Mouse (Mus musculus): ENCODE data around the gene Fam83c.
A peak's percentile ranks its signal among the peaks of the same experiment; 100 is the strongest.
"Not testable (repeated sequence)": the region's sequence is repeated elsewhere in the genome, so short reads cannot be mapped to it uniquely, and the experiment has no call there.

Fam83c gene

DNA sequence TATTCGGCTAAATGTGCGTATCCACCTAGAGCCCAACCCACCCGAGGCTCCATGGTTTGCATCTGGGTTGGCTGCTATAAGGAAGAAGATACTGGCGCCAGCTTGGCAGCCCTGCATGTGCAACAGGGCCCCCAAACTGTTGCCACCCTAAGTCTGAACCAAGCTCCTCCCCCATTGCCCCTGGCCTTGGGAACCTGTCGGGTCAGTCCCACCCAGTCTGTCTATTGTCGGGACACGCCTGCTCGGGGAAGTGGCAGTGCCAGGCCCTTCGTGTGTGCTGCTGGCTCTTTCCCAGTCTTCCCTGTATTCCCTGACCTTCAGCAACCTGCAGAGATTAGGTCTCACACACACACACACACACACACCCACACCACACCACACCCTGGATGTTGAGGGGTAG, at the start of gene Fam83c:
Fam83c (minus strand) TSS at position 123 of the 400 bp plus-strand sequence.
- DNase-seq (ENCODE audit: low spot score in 2 of 2): no peak

DNA sequence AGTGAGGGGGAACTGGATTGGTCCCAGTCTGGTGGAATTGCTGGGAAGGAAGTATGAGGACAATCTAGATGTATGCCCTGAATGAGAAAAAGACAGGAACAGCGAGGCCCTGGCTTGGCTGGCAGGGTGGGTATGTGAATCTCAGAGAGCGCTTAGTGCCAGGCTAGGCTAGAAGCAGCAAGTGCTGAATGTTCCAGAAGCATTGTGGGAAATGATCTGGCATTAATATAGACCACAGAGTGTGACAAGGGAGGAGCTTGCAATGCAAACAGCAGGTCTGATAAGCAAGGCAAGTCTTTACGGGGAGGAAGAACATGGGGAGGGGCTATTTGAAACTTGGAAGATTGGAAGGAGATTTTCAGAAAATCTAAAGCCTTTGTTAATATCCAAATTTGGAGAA, 47.4 kb upstream of the Fam83c start:
- no peak for DNase-seq (ENCODE audit: low spot score in 2 of 2)

DNA sequence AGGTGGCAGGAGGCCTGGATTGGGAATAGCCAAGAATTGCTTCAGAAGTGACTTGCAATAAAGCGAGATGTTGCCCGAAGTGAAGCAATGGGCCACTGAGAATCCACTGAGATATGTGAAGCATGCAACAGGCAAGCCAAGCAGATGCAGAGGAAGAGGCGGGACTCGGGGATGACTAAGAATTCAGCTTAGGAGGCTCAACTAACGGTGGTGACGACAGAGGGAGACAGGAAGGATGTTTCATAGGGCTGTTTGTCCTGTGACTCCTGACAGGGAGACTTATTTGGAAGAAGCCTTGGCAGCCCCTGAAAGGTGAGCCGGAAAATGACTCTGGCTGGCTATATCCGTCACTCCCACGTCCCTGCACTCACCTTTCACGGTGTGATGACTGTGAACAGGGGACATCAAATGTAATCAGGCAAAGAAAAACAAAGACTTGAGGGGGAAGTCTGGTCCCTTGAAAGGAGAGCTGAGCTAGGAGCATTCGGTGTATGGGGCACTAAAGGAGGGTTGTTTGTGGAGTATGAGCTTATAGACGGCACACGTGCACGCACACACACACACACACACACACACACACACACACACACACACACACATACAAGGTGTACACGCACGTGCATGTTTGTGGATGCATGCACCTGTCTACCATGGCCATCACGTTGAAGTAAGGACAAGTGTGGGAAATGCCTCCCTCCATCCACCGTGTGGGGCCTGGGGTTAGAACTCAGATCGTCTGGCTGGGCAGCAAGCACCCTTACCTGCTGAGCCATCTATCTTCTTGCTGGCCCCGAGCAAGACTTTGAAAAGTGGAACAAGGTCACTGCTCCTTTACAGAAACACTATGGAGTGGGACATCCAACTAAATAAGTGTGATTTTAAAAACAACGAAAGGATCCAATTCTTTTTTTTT, 44.6 kb upstream of the Fam83c start:
- DNase-seq (ENCODE audit: low spot score in 2 of 2): no peak

DNA sequence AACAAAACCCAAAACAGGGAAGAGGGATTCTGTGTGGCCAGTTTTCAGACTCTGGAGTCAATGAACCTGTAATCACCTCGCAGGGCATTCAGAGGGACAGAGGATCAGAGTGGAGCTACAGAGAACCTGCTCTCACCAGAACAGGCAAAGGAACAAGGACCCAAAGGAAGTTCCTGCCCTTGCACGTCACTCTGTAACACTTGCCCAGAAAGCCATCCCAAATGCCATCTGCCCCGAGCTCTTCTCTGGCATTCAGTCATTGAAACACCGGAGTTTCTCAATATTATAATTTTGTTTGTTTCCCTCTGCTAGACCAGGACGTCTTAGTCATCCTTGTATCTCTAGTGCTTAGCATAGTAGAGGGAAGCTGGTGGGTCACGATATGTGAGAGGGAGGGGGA, 39.0 kb upstream of the Fam83c start:
- no peak for DNase-seq (ENCODE audit: low spot score in 2 of 2)

DNA sequence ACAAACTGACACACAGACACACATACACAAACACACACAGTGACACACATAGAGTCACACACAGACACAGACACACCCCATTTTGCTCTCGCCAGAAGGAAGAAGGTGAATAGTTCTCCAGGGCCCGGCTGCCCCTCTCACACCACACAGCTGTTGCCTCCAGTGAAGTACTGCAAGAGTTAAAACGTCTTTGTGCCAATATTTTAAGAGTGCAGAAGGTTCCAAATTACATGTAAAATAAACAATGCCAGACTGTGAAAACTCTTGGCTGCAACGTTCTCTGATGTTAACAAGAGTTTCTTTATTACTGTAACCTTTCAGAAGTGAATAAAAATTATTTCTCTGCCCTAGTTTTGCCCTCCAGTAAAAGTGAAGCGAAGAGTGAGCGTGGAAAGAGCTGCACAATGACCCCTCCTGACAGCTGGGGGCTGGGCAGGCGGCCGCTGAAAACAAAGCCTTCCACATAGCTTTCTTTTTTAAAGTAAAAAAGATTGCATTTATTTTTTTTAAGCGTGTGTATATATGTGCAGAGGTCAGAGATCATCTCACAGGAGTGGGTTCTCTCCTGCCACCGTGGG, 38.4 kb upstream of the Fam83c start:
- no peak for DNase-seq (ENCODE audit: low spot score in 2 of 2)

DNA sequence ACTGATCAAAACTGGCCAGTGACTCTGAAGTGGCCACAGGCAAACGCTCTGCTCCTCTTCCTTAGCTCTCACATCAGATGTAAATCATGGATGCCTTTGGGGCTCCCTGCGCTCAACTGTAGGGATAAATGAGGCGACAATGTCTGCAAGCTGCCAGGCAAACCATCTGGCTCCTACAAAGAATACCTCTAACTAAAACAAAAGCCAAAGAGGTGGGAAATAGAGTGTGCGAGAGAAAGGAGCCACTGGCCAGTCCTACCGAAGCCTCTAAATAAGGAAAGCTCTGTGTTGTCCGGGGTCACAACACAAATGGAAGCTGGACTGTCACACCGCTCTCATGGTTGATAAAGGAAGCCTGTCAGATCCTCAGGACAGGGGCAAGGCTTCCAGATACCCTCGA, 37.8 kb upstream of the Fam83c start:
- no peak for DNase-seq (ENCODE audit: low spot score in 2 of 2)

DNA sequence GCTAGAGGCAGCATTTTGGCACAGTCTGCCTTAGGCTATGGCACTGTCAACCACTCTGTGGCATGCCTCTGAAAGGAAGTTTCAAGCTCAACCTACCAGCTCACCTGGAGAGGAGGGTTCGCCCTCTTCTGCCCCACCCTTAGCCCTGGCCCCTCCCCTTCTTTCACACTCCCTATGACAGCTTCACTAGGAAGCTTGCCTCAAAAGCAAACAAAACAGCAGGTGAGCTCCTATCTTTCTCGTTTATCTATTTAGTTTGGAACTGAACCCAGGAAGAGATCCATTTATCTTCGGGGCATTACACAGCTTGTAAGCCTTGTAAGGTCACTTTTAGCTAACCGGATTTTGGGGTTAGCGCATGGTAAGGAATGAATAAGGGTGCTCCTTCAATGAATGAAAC, 35.1 kb upstream of the Fam83c start:
- no peak for DNase-seq (ENCODE audit: low spot score in 2 of 2)

DNA sequence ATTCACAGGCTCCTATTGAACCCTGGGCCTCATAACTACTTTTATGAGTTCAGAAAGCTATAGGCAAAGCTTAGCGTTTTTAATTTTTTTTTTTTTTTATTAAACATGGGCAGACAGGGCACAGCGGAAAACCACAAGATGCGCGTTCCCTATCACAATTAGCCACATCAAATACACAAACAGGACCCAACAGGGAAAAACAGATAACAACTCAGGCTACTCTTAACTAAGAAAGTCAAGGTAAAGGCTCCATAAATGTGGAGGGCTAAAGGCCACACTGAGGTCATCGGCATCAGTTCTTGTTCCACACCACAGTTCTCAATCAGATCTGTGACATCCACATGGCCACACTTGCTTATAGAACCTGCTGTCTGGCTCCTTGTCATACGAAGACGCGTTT, 33.7 kb upstream of the Fam83c start:
- DNase-seq (ENCODE audit: low spot score in 2 of 2): no peak

DNA sequence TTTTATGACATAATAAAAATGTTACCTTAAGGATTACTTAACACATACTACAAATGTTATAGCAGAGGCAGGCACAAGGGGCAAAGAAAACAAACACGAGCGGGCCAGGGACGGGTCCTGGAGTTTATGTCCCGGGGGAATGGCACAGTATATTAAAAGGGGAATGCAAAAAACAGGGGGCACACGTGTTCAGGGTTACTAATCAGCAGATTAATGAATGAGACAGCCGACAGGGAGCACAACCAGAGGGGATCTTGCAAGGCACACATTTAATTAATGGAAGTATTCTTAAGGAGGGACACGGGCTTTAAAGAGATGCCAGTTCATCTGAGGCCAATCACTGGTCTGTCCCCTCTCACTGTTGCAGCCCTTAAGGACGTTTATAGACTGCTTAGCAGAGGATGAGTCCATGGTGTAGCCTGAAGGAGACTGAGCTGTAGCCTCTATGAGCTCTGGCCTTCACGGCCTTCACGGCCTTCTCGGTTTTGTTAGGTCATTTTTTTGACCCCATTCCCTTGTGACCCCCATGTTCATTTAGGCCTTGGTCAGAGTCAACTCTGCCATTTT, 28.7 kb upstream of the Fam83c start:
- no peak for DNase-seq (ENCODE audit: low spot score in 2 of 2)

DNA sequence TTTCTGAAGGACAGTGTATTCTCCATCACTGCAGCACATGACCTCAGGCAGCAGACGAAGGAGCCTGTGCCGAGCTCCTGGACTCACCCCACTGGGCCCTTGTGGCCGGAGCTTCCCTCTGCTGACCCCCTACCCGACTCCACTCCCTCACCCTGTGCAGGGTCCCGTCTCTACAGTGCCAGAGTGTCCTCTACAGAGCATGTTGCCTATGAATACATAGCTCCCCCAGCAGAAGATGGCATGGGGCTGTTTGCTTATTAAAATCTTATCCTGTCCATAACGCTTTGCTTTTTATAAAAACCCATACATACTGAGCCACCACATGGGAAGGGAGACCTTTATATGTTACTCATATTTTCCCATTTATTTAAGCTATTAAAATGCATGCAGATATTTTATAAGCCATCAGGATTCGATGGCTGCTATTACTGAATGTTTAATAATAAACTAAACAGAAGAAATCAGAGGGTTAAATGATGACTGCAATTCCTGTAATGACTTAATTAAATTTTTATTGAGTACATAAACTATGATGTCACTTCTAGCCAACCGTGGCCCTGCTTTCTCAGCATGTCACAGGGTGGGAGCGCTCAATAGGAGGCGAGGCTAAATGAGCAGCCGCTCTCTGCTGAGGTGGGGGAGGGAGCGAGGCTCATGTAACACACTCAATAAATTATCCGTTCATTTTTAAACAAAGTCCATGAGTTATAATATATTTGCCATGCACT, 28.1 kb upstream of the Fam83c start:
- peak in 1 of 2 experiments; percentile 18 for DNase-seq (ENCODE audit: low spot score in 2 of 2)

DNA sequence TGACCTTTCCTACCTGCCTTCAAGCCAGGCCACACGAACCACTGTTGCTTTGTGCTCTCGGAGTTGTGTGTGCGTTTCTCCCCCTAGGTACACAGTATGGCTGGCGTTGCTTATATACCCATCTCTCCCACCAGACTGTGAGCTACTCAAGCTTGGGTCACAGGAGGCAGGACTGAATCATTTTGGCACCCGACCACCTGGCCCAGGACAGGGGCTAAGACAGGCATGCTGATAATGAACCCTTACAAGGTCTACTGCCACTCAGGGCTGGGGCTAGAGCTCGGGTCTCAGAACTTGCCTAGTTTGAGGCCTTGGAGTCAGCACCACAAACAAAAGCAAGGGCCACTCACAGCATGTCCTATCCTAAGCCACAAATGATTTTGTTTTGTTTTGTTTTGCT, 26.9 kb upstream of the Fam83c start:
- no peak for DNase-seq (ENCODE audit: low spot score in 2 of 2)

DNA sequence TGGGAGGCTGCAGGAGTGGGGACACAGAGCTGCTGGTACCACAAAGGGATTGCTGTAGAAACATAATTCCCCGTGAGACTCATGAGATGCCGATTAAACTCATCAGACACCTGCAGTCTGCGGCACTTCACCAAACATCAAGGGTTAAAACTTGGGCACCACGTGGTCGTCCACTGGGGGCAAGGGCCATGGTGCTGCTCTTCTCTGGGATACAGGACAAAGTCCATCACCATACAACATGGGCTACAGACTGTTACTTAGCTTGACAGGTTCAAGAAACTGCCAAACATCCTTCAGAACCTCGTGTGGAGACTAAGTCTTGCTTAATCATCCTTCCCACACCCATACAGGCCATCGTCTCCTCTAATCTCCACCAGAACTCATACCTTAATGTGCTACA, 25.4 kb upstream of the Fam83c start:
- DNase-seq (ENCODE audit: low spot score in 2 of 2): no peak

DNA sequence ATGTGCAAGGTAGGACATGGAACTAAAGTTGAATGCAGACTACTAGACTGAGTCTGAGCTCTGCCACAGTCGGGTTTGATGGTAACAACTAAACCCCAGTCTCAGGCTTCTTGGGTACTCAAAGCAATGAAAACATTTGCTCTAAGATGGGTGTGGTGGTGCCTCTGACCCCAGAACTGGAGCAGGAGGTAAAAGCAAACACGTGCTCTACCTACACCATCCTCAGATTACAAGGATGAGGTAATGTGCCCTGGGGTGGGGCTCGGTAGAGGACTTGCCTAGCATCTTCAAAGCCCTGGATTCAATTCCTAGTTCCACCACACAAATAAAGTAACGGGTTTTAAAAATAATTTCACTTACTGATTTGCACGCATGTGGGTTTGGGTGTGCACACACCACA, 17.9 kb upstream of the Fam83c start:
- DNase-seq (ENCODE audit: low spot score in 2 of 2): no peak

DNA sequence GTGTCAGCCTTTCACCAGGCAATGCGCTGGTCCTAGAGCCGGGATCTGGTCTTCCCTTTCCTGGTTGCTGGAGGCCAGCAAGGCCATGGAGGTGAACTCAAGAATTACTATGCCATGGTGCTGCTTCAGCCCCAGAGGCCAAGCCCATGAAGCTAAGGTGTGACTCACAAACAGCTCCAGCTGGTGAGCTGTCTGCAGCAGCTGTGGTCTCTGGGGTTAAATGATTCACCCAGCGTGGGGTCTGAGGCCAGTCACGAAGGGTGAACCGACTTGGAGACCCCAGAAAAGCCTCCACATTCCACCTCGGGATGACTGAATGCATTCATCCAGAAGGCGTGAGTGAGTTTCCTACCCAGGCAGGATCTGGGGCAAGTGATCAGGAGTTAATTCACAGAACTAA, 15.5 kb upstream of the Fam83c start:
- DNase-seq (ENCODE audit: low spot score in 2 of 2): no peak

DNA sequence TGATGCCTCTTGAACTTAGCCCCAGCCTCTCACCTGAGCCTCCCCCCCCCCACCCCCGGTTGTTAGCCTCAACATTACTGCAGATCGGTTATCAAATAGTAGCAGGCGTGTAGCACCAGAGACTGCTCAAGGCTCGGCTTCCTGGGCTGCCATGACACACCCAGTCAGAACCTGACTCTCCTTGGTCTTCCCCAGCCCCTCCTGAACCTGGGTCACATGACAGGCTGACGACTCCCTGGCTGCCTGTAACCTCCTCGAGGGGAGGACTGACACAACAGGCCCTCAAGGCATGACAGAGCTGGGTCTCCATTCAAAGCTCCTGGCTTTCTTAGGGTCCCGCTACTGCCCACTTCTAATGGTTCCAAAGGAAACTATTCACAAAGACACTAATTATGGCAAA, 14.8 kb upstream of the Fam83c start:
- DNase-seq (ENCODE audit: low spot score in 2 of 2): no peak

DNA sequence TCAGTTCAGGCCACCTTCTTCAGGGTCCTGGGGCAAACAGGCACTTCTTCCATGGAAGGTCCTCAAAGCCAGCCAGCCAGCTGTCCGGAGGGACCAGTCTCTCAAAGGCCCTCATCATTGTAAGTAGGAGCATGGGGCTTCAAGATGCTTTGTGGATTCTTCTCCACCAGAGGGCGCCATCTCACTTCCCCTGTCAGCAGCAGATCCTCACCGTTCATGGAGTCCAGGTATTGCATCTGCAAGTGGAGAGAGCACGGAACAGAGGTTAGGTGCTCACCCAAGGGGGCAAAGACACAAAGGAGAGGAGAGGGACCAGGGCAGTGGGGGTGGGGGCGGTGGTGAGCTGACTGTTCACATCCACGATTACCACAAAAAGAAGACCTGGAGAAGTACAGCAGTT, 13.6 kb upstream of the Fam83c start:
- DNase-seq (ENCODE audit: low spot score in 2 of 2): peak; percentile 64 to 81

DNA sequence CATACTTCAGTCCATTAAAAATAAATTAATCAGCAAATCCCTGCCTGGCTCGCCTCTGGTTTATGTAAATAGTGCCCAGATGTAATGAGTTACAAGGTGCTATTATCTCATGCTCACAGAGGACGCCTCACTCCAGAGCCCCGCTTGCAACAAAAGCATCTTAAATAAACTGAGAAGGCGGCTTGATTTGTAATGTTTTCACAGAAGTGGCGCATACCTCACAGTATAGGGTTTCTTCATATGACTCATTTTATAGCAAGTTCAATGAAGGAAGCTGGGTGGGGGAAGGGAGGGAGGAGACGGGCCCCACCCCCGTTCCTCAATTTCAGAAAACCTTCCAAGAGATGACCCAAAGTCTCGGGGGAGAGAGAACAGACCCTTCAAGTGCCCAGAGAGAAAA, 12.3 kb upstream of the Fam83c start:
- no peak for DNase-seq (ENCODE audit: low spot score in 2 of 2)

DNA sequence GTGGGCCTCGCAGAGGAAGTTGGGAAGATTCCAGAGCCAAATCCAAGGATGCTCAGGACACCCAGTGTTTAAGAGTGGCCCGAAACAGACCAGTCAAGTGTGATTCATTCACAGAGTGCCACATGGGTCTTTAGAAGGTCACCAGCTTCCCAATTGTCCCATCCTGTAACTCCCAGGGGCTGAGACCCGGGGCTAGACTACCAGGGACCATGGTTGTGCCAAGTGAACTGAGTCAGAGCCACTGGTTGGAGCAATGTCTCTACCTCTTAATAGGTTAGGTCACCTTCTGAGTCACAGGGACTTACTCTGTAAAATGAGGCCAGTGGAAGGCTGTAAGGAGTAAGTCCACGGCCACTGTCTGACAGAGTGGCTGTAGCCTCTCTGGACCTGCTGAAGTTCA, 4.3 kb upstream of the Fam83c start:
- DNase-seq (ENCODE audit: low spot score in 2 of 2): no peak

DNA sequence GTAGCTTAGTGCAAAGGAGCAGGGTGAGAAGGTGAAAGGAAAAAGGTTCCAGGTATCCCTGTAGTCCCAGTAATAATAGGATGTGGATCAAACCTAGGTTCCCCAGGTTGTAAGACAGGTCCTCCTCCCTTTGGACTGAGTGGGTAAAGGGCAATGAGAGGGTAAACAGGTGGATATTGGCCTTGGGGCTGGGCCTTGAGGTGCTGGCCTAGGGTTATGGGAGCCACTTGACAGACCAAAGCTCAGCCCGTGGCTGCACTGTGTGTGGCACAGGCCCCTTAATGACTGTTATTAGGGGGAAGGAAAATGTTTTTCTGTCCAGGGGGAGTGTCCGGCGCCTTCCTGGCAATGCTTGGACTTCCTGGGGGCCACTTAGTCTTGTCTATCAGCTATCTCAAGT, 3.3 kb upstream of the Fam83c start:
- DNase-seq (ENCODE audit: low spot score in 2 of 2): no peak

DNA sequence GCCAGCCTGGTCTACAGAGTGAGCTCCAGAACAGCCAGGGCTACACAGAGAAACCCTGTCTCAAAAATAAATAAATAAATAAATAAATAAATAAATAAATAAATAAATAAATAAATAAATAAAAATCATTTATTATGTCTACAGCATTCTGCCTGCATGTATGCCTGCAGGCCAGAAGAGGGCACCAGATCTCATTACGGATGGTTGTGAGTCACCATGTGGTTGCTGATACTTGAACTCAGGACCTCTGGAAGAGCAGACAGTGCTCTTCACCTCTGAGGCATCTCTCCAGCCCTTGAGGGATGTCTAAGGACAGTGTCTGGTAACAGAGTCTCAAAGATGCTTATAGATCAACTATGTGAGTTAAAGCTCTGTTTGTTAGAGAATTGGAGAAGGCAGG, 2.6 kb downstream of the Fam83c start:
- not testable (repeated sequence) for DNase-seq (ENCODE audit: low spot score in 2 of 2)

DNA sequence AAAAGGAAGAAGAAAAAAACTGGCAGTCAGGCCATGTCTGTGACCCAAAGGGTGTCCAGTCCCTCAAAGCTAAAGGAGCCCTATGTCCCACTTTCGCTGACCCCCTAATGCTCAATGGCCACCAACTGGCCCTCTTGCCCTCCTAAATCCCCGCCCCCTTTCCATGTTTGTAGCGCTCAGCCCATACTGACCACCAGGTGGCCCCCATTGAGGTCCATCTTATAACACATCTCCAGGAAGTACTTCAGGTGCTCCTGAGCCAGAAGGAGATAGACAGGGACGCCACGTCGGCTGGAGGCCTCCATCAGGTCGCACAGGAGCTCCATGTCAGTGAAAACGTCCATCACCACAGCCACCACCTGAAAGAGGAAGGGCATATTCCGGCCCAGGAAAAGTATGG, 3.4 kb downstream of the Fam83c start:
- no peak for DNase-seq (ENCODE audit: low spot score in 2 of 2)

DNA sequence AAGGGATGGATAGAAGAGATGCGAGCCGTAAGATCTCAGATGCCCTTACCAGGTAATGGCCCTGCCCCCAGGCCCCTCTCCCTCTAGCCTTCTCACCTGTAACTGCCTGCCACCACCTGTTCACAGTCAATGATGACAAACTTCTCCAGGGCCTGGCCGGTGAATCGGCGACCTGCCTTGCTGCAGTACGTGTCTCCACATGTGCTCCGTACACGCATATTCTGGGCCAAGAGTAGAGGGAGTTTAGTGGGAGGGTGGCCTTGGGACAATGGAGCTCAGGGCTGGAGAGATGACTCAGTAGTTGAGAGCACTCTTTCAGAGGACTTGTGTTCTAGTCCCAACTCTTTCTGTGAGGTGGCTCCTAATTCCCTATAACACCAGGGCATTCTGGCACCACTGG, 3.8 kb downstream of the Fam83c start:
- no peak for DNase-seq (ENCODE audit: low spot score in 2 of 2)

Measured in cerebellum, postnatal 4 days (tissue).